Mouse (Mus musculus): ENCODE measurements around the gene Ermap.
A peak's percentile ranks its signal among the peaks of the same experiment; 100 is the strongest.

The Ermap gene

DNA sequence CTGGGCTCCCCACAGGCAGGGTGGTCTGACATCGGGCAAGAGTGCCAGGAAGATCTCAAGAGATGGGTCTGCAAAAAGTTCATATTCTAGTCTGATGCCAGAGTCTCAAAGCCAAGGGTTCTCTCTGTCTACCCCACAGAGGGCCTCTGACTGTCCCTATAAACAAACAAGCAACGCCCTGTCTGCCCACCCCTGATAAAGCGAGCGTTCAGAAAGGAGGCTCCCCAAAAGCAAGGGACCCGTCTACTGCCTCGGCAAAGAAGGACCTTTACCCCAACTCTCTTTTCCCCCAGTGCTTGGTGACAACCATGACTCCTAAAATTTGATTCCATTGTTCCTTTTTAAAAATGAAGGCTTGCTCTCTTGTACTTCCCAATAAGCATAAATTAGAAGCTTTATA lies at the start of gene Ermap:
TSS of gene Ermap (minus strand) at position 148 of the 400 bp plus-strand sequence.
- DNase-seq (ENCODE audit: low spot score in 2 of 2), result peak; percentile 71 to 80

DNA sequence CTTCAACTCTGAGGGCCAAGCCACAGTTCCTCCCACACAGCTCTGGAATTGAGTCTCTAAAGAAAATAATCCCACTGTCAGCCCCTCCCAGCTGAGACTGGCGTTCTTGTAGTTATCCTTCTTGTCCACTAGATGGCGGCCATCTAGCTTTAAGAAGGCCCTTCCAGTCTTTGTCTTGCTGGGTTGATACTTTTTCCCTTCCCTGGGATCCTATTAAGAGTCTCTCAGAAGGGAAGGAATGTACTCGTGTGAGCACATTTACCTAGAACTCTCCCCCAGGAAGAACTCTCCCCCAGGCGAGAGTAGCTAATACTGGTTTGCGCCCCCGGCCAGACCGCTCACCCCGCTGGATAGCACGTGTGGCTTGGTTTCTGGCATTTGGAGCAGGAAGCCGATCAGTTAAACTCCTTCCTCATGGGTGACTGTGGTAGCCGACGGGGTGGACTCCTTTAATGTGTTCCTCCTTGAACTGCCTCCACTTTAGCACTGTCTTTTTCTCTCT lies 49.4 kb upstream of the Ermap start:
- DNase-seq (ENCODE audit: low spot score in 2 of 2), result peak; percentile 29 to 32

- no peak for DNase-seq (ENCODE audit: low spot score in 2 of 2)
Observed at GRCm38 (mm10) chr4:119238661-119239060, 48.9 kb upstream of the Ermap start.

GRCm38 (mm10) chr4:119234348-119234747 lies 44.5 kb upstream of the Ermap start:
- no peak for DNase-seq (ENCODE audit: low spot score in 2 of 2)

- no peak for DNase-seq (ENCODE audit: low spot score in 2 of 2)
Observed at GRCm38 (mm10) chr4:119233256-119233901, 43.6 kb upstream of the Ermap start.

- peak; percentile 99 to 100 for DNase-seq (ENCODE audit: low spot score in 2 of 2)
Observed at GRCm38 (mm10) chr4:119232410-119233255, 42.8 kb upstream of the Ermap start, which contains the start of the genes AU022252 and P3h1. Gene AU022252, minus strand, starts transcription at chr4:119232712. Gene P3h1, plus strand, starts transcription at chr4:119232915.

- no peak for DNase-seq (ENCODE audit: low spot score in 2 of 2)
Observed at GRCm38 (mm10) chr4:119226751-119227150, 36.9 kb upstream of the Ermap start.

GRCm38 (mm10) chr4:119225719-119226118 lies 35.9 kb upstream of the Ermap start:
- DNase-seq (ENCODE audit: low spot score in 2 of 2), result no peak

GRCm38 (mm10) chr4:119224534-119224933 lies 34.7 kb upstream of the Ermap start:
- DNase-seq (ENCODE audit: low spot score in 2 of 2), result no peak

DNA sequence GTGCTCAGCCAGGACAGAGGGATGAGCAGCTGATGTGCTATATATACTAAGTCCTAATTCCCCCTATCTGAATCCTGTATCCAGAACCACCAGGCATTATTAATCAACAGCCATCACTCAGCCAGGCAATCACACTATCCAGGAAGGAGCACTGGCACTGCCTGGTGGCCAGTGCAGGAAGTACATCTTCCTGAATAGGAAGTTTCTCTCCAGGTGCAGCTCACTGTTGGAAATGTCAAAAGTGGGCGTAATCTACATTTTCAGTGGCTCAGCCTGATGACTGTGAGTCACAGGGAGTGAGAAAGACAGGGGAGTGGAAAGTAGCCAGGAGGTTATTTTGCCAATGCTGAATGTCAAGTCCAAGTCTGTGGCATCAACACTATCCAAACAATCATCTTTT lies 33.9 kb upstream of the Ermap start:
- DNase-seq (ENCODE audit: low spot score in 2 of 2), result peak in 1 of 2 experiments; percentile 55

- no peak for DNase-seq (ENCODE audit: low spot score in 2 of 2)
Observed at GRCm38 (mm10) chr4:119218169-119218568, 28.4 kb upstream of the Ermap start, which contains the start of gene Tmem269. Gene Tmem269, minus strand, starts transcription at chr4:119218217.

DNA sequence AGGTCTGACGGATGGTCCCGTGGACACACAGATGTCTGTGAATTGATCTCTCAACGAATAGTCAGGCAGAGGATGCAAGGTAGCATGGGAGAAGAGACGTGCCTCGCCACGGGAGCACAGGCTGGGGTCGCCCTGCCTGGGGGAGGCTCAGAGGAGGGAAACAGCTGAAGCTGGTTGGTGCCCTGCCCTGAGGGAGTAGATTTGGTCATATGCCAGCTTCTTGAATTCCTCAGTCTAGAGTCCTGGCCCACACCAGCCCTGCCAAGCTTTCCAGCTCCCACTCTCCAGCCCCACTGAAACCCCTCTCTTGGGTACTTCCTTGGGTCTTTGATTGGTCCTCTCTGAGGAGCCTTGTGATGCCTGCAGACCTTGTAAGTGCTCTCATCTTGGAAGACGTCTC lies 26.9 kb upstream of the Ermap start:
- DNase-seq (ENCODE audit: low spot score in 2 of 2), result no peak

DNA sequence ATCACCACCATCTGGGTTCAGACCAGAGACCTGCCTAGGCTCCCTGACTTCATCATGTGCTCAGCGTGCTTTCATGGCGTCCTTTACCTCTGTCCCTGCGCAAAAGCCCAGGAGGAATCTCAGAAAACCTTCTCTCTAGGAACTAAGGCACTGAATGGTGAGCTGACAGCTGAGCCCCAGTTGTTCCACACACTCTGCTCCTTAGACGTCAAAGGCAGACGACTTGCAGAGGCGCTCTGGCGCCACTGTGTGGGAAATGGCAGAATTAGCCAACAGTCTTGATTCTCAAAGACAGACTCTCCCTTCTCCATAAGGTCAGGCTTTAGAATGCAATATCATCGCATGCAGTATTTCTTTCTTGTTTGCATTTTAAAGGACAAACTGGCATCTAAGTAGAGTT lies 14.9 kb upstream of the Ermap start:
- peak in 1 of 2 experiments; percentile 84 for DNase-seq (ENCODE audit: low spot score in 2 of 2)

- DNase-seq (ENCODE audit: low spot score in 2 of 2), result no peak
Observed at GRCm38 (mm10) chr4:119198105-119198504, 8.3 kb upstream of the Ermap start.

GRCm38 (mm10) chr4:119195582-119196320 lies 5.9 kb upstream of the Ermap start:
- no peak for DNase-seq (ENCODE audit: low spot score in 2 of 2)

- DNase-seq (ENCODE audit: low spot score in 2 of 2), result peak; percentile 88 to 96
Observed at GRCm38 (mm10) chr4:119194909-119195581, 5.2 kb upstream of the Ermap start, which contains the start of gene Svbp. Gene Svbp, plus strand, starts transcription at chr4:119195306.

GRCm38 (mm10) chr4:119192757-119193156 lies 2.9 kb upstream of the Ermap start:
- no peak for DNase-seq (ENCODE audit: low spot score in 2 of 2)

DNA sequence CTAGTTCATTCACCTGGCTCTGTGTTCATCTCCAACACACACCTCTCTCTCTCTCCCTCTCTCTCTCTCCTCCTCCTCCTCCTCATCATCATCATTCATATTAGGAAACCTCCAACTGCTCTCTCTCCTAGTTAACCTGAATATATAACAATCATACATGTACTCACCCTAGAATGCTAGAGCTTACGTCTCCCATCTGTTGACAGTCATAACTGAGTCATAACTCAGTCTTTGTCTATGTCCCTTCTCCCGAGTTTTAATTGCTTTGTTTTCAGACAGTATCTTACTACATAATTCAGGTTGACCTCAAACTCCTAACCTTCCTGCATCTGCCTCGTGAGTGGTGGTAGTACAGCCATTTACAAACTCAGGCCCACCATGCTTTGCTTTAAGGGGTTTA lies 1.5 kb upstream of the Ermap start:
- no peak for DNase-seq (ENCODE audit: low spot score in 2 of 2)

DNA sequence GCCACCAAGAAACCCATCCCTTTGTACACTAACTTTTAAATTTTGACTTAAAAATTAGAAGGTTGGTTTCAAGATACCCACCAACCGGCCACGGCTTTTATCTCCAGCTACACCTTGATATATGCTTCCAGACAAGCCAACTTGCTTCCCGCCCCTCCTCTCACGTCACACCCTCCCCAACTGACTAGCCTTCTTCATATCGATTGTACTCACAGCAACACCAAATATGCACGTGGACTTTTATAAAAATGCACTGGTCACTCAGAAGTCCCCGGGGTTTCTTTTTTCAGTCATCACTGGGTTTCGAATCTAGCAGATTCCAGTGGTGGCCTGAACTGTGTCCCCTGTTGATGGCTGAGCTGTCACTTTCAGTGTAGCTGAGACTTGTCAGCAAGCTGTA lies 807 bp upstream of the Ermap start:
- DNase-seq (ENCODE audit: low spot score in 2 of 2), result peak; percentile 60 to 79

DNA sequence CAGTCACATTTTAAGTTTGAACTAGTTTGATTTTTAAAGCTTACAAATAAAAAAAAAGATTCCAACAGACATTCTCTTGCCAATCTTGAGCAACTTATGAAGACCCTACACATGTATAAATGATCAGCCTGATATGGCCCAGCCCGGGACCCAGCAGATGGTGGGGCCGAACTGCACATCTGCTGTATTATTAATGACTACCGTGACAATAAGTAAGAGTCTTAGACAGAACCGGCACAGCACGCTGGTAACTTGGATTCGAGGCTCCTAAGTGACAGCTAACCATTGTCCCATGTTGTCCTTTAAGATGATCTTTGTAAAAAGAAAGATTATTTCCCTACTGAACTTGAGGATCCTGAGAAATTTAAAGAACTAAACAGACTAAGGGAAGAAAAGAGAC lies 419 bp downstream of the Ermap start:
- no peak for DNase-seq (ENCODE audit: low spot score in 2 of 2)

DNA sequence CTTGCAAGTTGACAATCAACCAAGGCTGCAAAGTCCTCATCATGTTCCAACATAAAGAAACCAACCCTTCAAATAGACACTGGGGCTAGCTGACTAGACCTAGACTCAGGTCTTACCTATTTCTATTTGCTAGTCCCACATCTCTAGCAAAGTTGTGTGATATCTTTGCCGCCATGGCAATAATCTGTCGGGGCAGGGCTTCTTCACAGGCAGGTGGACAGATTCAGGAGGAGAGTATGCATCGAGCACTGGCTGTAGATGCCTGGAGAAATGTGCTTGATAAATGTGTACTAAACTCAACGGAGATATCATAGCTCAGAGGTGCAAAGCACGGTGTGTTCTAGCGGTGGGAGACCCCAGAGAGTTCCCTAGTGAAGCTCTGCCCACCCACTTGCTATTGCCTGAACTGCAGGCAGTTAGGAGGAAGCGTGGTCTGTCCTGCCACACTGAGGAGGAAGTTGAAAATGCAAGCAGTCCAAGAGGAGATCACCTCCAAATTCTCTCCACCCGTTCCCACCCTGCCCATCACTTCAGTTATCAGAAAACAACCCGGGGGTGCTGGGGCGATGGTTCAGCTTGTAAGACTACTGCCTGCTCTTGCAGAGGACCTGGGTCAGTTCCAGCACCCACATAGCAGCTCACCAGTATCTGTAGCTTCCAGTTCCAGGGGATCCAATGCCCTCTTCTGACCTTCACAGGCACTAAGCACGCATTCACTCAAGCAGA lies 1.6 kb downstream of the Ermap start:
- peak; percentile 68 to 73 for DNase-seq (ENCODE audit: low spot score in 2 of 2)

Measured in spleen, postnatal 10 days (tissue).